Mouse (Mus musculus) liver, embryonic 14.5 days (tissue): ENCODE data around the gene Pnrc1.

Experiments
- CTCF ChIP-seq: IDR thresholded peaks from 2 replicates; pipeline ENCODE4 v1.5.1; 2016; ENCODE audit warnings: antibody characterized with exemption, low read depth, control low read depth
- EP300 ChIP-seq: IDR thresholded peaks from 2 replicates; pipeline ENCODE4 v1.6.1; 2016; ENCODE audit warnings: antibody characterized with exemption, low read depth

DNA sequence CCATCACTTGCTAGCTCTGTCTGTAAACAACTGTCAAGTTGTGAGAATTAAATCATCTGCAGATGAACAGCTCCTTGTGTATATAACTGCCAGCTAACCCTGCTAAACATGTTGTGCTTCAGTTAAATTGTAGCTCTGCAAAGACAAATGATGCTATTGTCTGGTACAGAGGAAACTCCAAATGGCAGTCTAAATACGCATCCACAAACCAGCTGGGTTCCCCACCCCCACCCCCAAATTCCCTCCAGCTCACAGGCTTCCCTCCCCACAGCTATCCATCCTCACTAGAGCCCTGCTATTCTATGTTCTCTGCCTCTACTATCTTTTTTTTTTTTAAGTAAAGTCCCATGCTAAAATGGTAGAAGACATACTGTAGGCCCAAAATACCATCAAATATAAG is 68.1 kb downstream of the Pnrc1 start:
- TF ChIP-seq CTCF (no peak), EP300 (no peak)
